Mouse (Mus musculus) myocyte (in vitro differentiated cells): ENCODE results near the gene T2. TPM values are rescaled to one million over a fixed set of nuclear protein-coding genes. Genes with fewer than 3 reads are reported as not detected.

ENCODE experiments used
- H3K27me3 ChIP-seq: one replicate; pipeline ENCODE4 v1.6.1; 2011; ENCODE audit not compliant: control insufficient read depth, insufficient read depth, insufficient read length
- H3K36me3 ChIP-seq: one replicate; pipeline ENCODE4 v1.6.1; 2011; ENCODE audit not compliant: control insufficient read depth, insufficient read depth
- H3K4me2 ChIP-seq: one replicate; pipeline ENCODE4 v1.6.1; 2011; ENCODE audit warnings: low read depth, control low read depth
- H3K4me3 ChIP-seq: one replicate; pipeline ENCODE4 v1.5.1; 2011; ENCODE audit warnings: mild to moderate bottlenecking, control low read depth, moderate library complexity
- H3K79me2 ChIP-seq: one replicate; pipeline ENCODE4 v1.6.1; 2011; ENCODE audit not compliant: control insufficient read depth, insufficient read depth
- H3ac ChIP-seq: one replicate; pipeline ENCODE4 v1.6.1; 2011; ENCODE audit not compliant: control insufficient read depth, insufficient read length
- CEBPB ChIP-seq: IDR thresholded peaks from 2 replicates; pipeline ENCODE4 v1.6.1; 2011; ENCODE audit warnings: mild to moderate bottlenecking, moderate library complexity; ENCODE audit not compliant: poor library complexity, insufficient read depth, severe bottlenecking
- E2F4 ChIP-seq: IDR thresholded peaks from one replicate; pipeline ENCODE4 v1.6.1; 2011; ENCODE audit warnings: mild to moderate bottlenecking, control low read depth, moderate library complexity; ENCODE audit not compliant: insufficient read depth
- MAX ChIP-seq: IDR thresholded peaks from one replicate; pipeline ENCODE4 v1.6.1; 2011; ENCODE audit warnings: low read depth, mild to moderate bottlenecking, control low read depth
- MYOD1 ChIP-seq, 3 experiments: IDR thresholded peaks; one replicate each; pipeline ENCODE4 v1.6.1; 2011; ENCODE audit warnings: control low read depth in 2 of 3, low read depth in 2 of 3, mild to moderate bottlenecking in 2 of 3, moderate library complexity in 1 of 3; ENCODE audit not compliant: insufficient read length in 2 of 3, control insufficient read depth in 1 of 3
- MYOG ChIP-seq, 3 experiments: IDR thresholded peaks; one replicate each; pipeline ENCODE4 v1.6.1; 2011; ENCODE audit warnings: control low read depth in 2 of 3, low read depth in 2 of 3, mild to moderate bottlenecking in 2 of 3; ENCODE audit not compliant: insufficient read length in 2 of 3, control insufficient read depth in 1 of 3, insufficient read depth in 1 of 3
- POLR2A ChIP-seq: IDR thresholded peaks from one replicate; pipeline ENCODE4 v1.6.1; 2011; ENCODE audit warnings: low read depth, mild to moderate bottlenecking, control low read depth, moderate library complexity; ENCODE audit not compliant: insufficient read length
- POLR2AphosphoS2 ChIP-seq: IDR thresholded peaks from one replicate; pipeline ENCODE4 v1.6.1; 2011; ENCODE audit warnings: low read depth, control low read depth; ENCODE audit not compliant: insufficient read length
- REST ChIP-seq: IDR thresholded peaks from one replicate; pipeline ENCODE4 v1.6.1; 2011; ENCODE audit warnings: mild to moderate bottlenecking, control low read depth, moderate library complexity; ENCODE audit not compliant: insufficient read depth, insufficient read length
- SRF ChIP-seq: IDR thresholded peaks from one replicate; pipeline ENCODE4 v1.6.1; 2011; ENCODE audit warnings: low read depth; ENCODE audit not compliant: control insufficient read depth, insufficient read length
- TCF12 ChIP-seq: IDR thresholded peaks from one replicate; pipeline ENCODE4 v1.6.1; 2011; ENCODE audit warnings: mild to moderate bottlenecking, control low read depth; ENCODE audit not compliant: poor library complexity, insufficient read depth, severe bottlenecking
- TCF3 ChIP-seq: IDR thresholded peaks from one replicate; pipeline ENCODE4 v1.6.1; 2011; ENCODE audit warnings: low read depth, control low read depth; ENCODE audit not compliant: insufficient read length
- USF1 ChIP-seq: IDR thresholded peaks from one replicate; pipeline ENCODE4 v1.6.1; 2011; ENCODE audit warnings: low read depth, mild to moderate bottlenecking, control low read depth, moderate library complexity
- polyA plus RNA-seq: library from polyadenylated mRNA; unstranded; fragments of >200 nt; fragmentation: generic; extraction: Trizol; gene quantifications from one replicate; pipeline ENCODE4 v1.2.1, GENCODE M21; 2012; ENCODE audit warnings: missing spikeins

T2 gene
- polyA plus RNA-seq, 1 experiment = 0.07 TPM

- no peak for TF ChIP-seq POLR2AphosphoS2
- no peak for TF ChIP-seq E2F4
- no peak for TF ChIP-seq TCF3
- no peak for TF ChIP-seq POLR2A
- no peak for TF ChIP-seq USF1
- TF ChIP-seq CEBPB = no peak
- no peak for TF ChIP-seq MYOD1 (IDR thresholded peaks at IDR 0.05; ENCODE audit: control insufficient read depth in 1 of 3, insufficient read length in 2 of 3, low read depth in 2 of 3)
- TF ChIP-seq SRF = no peak
- no peak for TF ChIP-seq MYOG (IDR thresholded peaks at IDR 0.05; ENCODE audit: control insufficient read depth in 1 of 3, insufficient read depth in 1 of 3, insufficient read length in 2 of 3, low read depth in 2 of 3)
- no peak for TF ChIP-seq REST
- TF ChIP-seq TCF12 = no peak
- Histone ChIP-seq H3K79me2 (no peaks in the 10 kb centered on the region), H3K4me2 (no peak overlapping the region), H3K4me3 (no peak overlapping the region), H3K36me3 (no peaks in the 10 kb centered on the region), H3K27me3 (no peaks in the 10 kb centered on the region), H3ac (no peak overlapping the region)
These were observed 92.5 kb downstream of the T2 start for GRCm38 (mm10) chr17:8448324-8448723.

- no peak overlapping the region for H3K4me3 ChIP-seq
- peaks cover 16% of the 10 kb centered on the region for H3K27me3 ChIP-seq
- H3ac ChIP-seq = no peak overlapping the region
- TF ChIP-seq POLR2A = no peak
- TF ChIP-seq MYOG (IDR thresholded peaks at IDR 0.05; ENCODE audit: control insufficient read depth in 1 of 3, insufficient read depth in 1 of 3, insufficient read length in 2 of 3, low read depth in 2 of 3) = no peak
- no peak for TF ChIP-seq TCF3
- TF ChIP-seq CEBPB = no peak
- TF ChIP-seq E2F4 = no peak
- TF ChIP-seq MAX = no peak
- TF ChIP-seq POLR2AphosphoS2 = no peak
- TF ChIP-seq USF1 = no peak
- no peak for TF ChIP-seq MYOD1 (IDR thresholded peaks at IDR 0.05; ENCODE audit: control insufficient read depth in 1 of 3, insufficient read length in 2 of 3, low read depth in 2 of 3)
- no peak overlapping the region for H3K4me2 ChIP-seq
- H3K36me3 ChIP-seq = no peaks in the 10 kb centered on the region
- no peaks in the 10 kb centered on the region for H3K79me2 ChIP-seq
These were observed 99.4 kb downstream of the T2 start for GRCm38 (mm10) chr17:8455196-8455595.

GRCm38 (mm10) chr17:8455601-8456000 lies 99.8 kb downstream of the T2 start:
- TF ChIP-seq REST = no peak
- no peak for TF ChIP-seq MAX
- TF ChIP-seq SRF = no peak
- no peak for TF ChIP-seq CEBPB
- no peak for TF ChIP-seq E2F4
- TF ChIP-seq POLR2AphosphoS2 = no peak
- no peak for TF ChIP-seq MYOG (IDR thresholded peaks at IDR 0.05; ENCODE audit: control insufficient read depth in 1 of 3, insufficient read depth in 1 of 3, insufficient read length in 2 of 3, low read depth in 2 of 3)
- TF ChIP-seq POLR2A = no peak
- no peak for TF ChIP-seq MYOD1 (IDR thresholded peaks at IDR 0.05; ENCODE audit: control insufficient read depth in 1 of 3, insufficient read length in 2 of 3, low read depth in 2 of 3)
- no peak for TF ChIP-seq TCF12
- TF ChIP-seq TCF3 = no peak
- no peak for TF ChIP-seq USF1
- Histone ChIP-seq H3K36me3 (no peaks in the 10 kb centered on the region), H3K4me2 (no peak overlapping the region), H3K27me3 (peaks cover 16% of the 10 kb centered on the region), H3ac (no peak overlapping the region), H3K79me2 (no peaks in the 10 kb centered on the region), H3K4me3 (no peak overlapping the region)

GRCm38 (mm10) chr17:8456856-8457460 lies 101.2 kb downstream of the T2 start:
- no peaks in the 10 kb centered on the region for H3K36me3 ChIP-seq
- TF ChIP-seq REST (no peak), MYOG (IDR thresholded peaks at IDR 0.05; ENCODE audit: control insufficient read depth in 1 of 3, insufficient read depth in 1 of 3, insufficient read length in 2 of 3, low read depth in 2 of 3) (no peak), CEBPB (no peak), TCF12 (no peak), POLR2A (no peak), MYOD1 (IDR thresholded peaks at IDR 0.05; ENCODE audit: control insufficient read depth in 1 of 3, insufficient read length in 2 of 3, low read depth in 2 of 3) (no peak), USF1 (no peak), SRF (no peak), POLR2AphosphoS2 (no peak), E2F4 (no peak), MAX (no peak), TCF3 (no peak)
- peaks cover 21% of the 10 kb centered on the region for H3K27me3 ChIP-seq
- H3K4me3 ChIP-seq = no peak overlapping the region
- no peak overlapping the region for H3ac ChIP-seq
- H3K4me2 ChIP-seq = no peak overlapping the region
- H3K79me2 ChIP-seq = no peaks in the 10 kb centered on the region
